Mouse (Mus musculus) Muller cell, postnatal 12 days (primary cell): ENCODE data around the gene Zfp652.
A peak's percentile ranks its signal among the peaks of the same experiment; 100 is the strongest.

Experiments used
- DNase-seq: peaks from one replicate; pipeline ENCODE4 v3.0.0-alpha.2; 2015; ENCODE audit errors: inconsistent ontology term

Zfp652 gene

GRCm38 (mm10) chr11:95768244-95768643 lies 55.8 kb downstream of the Zfp652 start:
- DNase-seq: no peak

- DNase-seq: no peak
Observed at GRCm38 (mm10) chr11:95769208-95769607, 56.7 kb downstream of the Zfp652 start.

GRCm38 (mm10) chr11:95770720-95771364 lies 58.4 kb downstream of the Zfp652 start:
- DNase-seq: no peak

GRCm38 (mm10) chr11:95771665-95772064 lies 59.2 kb downstream of the Zfp652 start:
- no peak for DNase-seq

- no peak for DNase-seq
Observed at GRCm38 (mm10) chr11:95773264-95773663, 60.8 kb downstream of the Zfp652 start.

- DNase-seq: peak; percentile 74
Observed at GRCm38 (mm10) chr11:95777323-95778297, 65.1 kb downstream of the Zfp652 start.

- DNase-seq: no peak
Observed at GRCm38 (mm10) chr11:95778831-95779251, 66.4 kb downstream of the Zfp652 start.

- no peak for DNase-seq
Observed at GRCm38 (mm10) chr11:95779366-95779765, 66.9 kb downstream of the Zfp652 start.

GRCm38 (mm10) chr11:95780480-95780879 lies 68.0 kb downstream of the Zfp652 start:
- DNase-seq: no peak

GRCm38 (mm10) chr11:95781557-95781956 lies 69.1 kb downstream of the Zfp652 start:
- DNase-seq: no peak

GRCm38 (mm10) chr11:95783457-95783856 lies 71.0 kb downstream of the Zfp652 start:
- no peak for DNase-seq

- no peak for DNase-seq
Observed at GRCm38 (mm10) chr11:95783958-95784357, 71.5 kb downstream of the Zfp652 start.

- DNase-seq: no peak
Observed at GRCm38 (mm10) chr11:95785675-95786074, 73.2 kb downstream of the Zfp652 start.

GRCm38 (mm10) chr11:95786511-95786910 lies 74.0 kb downstream of the Zfp652 start:
- no peak for DNase-seq

GRCm38 (mm10) chr11:95789451-95789891 lies 77.0 kb downstream of the Zfp652 start:
- no peak for DNase-seq

- no peak for DNase-seq
Observed at GRCm38 (mm10) chr11:95791787-95792186, 79.3 kb downstream of the Zfp652 start.

- DNase-seq: no peak
Observed at GRCm38 (mm10) chr11:95792950-95793509, 80.6 kb downstream of the Zfp652 start.

GRCm38 (mm10) chr11:95794201-95794600 lies 81.7 kb downstream of the Zfp652 start:
- DNase-seq: no peak

GRCm38 (mm10) chr11:95795582-95795981 lies 83.1 kb downstream of the Zfp652 start:
- no peak for DNase-seq

- DNase-seq: no peak
Observed at GRCm38 (mm10) chr11:95805010-95805409, 92.5 kb downstream of the Zfp652 start.

GRCm38 (mm10) chr11:95805527-95805926 lies 93.1 kb downstream of the Zfp652 start:
- DNase-seq: no peak

- DNase-seq: no peak
Observed at GRCm38 (mm10) chr11:95807884-95808283, 95.4 kb downstream of the Zfp652 start.
